Mouse (Mus musculus): Measurements from ENCODE around the gene Gtf2f2. TPM values are rescaled to one million over a fixed set of nuclear protein-coding genes. Genes with fewer than 3 reads are reported as not detected.
"Not testable (repeated sequence)": the region's sequence is repeated elsewhere in the genome, so short reads cannot be mapped to it uniquely, and the experiment has no call there.

Gene Gtf2f2
- total RNA-seq, 4 experiments from 2014 or later = 11.5 to 12.8 (median 11.9) TPM

DNA sequence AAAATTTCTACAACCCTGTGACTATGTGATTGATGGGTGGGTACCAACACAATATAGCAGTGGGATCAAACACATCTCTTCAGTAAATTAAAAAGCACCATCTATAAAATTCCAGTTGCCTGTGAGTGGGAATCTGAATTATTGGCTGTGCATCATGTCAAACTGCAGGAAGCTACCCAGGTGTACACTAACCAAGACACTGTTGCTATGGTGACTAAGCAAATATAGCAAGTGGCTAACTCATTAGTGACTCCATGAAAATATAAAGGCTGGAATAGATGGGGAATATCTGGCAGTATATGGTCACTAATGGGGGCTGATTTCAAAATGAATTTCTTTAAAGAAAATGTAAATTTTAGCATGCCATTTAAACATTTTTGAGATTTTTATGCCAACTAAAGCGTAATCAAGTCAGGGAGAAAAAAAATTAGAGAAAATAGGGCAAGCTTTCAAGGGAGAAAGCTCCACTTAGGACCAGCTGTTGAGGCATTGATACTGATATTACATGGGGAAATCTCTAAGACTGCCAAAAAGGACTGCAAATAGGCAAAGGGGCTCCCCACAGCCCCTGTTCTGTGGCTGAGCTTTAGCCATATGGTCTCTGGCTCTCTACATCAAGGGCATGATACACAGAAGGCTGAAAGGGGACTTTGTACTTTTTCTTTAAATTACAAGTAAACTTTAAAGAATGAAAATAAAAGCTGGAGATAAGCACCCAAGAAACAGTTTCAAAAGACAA, 87.2 kb downstream of the Gtf2f2 start:
- DNase-seq (ENCODE audit: low spot score) = no peak

DNA sequence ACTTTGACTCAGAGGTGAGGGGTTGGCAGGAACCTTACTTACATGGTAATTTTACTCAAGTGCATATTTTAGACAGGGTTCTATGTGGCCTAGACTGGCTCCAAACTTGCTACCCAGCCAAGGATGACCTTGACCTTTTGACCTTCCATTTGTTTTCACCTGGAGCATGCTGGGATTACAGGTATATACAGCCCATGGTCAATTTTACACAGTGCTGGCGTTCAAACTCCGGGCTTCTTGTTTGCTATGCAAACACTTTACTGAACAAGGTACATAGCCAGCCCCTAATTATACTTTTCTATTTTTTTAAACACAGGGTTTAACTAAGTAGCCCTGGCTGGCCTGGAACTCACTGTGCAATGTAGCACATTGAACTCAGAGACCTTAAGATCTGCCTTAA, 98.0 kb downstream of the Gtf2f2 start:
- no peak for DNase-seq (ENCODE audit: low spot score)

DNA sequence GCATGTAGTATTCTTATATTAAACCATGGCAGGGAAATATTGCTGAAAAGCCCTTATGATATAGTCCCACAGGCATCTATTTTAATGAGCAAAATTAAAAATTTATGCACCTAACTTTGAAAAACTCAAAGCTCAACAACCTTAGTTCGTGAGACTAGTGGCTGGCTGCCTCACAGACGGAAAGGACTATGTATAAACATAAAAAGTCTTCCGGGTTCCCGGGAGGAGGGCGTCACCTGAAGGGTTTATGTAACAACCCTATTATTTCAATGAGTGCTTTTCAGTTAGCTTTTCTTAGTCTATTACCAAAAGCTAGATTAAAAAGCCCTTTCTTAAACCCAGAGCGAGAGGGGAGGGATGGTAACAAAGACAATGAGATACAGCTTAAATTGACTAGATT, 98.7 kb downstream of the Gtf2f2 start:
- no peak for DNase-seq (ENCODE audit: low spot score)

DNA sequence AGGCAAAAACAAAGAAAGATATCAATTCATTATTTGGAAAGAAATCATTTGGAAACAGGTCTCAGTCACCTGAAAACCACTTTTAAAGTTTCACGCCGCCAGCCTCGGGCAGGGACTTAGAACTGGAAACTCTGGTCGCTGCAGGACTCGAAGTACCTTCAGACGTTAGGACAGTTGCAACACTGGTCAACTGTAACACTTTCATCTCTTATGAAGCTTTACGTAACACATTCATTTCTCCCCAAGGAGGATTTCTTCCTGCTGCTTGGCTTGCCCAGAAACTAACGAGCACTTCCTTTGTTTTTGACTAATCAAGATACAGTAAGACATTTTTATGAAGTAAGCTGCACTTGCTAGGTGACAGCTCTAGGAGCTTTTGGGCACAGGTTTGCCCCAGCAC, 103.7 kb downstream of the Gtf2f2 start:
- no peak for DNase-seq (ENCODE audit: low spot score)

DNA sequence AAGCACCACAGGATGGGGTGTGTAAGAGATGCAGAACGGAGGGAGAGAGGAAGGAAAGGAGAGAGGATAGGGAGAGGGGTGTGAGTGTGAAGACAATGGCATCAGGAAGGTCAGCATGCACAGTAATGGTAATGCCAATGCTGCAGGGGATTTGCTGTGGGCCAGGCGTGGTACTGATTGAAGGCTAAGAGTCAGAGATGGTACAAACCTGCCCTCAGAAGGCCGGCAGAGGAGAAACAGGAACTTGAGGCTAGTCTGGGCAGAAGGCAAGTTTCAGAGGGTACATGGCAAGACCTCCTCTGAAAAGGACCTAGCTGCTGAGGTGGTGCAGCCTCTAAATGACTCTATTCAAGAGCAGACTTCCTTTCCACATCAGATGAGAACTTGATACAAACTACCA, 105.7 kb downstream of the Gtf2f2 start:
- no peak for DNase-seq (ENCODE audit: low spot score)

DNA sequence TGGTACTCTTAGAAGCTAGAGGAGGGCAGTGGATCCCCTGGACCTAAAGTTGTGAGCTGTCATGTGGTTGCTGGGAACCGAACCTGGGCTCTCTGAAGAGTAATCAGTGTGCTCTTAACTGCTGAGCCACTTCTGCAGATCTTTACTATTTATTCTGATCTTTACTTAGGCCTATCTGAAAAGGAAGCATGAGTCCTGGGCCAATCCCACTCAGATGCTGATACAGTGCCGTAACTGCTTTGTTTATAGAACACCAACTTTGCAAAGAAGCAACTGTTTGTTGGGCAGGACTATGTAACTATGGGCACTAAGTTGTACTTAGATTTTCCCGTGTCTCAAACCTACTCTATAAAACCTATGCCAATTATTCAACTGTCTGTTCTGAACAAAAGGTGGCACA, 107.5 kb downstream of the Gtf2f2 start:
- DNase-seq (ENCODE audit: low spot score) = no peak

DNA sequence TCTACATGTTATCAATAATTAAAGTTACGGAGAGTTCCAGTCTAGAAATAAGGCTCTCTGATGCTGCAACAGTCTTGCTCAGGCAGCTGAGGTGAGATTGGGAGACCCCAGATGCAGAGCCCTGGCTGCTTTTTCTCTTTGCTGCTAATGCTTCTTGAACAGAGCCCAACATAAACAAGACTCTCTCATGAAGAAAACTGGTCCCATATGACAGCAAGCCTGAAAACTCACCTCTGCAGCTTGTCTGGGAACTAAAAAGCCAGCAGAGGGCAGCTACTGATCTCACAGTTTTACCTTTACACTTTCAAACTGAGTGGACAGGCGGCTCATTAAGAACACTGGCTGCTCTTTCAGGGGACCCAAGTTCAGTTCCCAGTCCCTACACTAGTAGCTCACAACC, 108.7 kb downstream of the Gtf2f2 start:
- DNase-seq (ENCODE audit: low spot score) = no peak

DNA sequence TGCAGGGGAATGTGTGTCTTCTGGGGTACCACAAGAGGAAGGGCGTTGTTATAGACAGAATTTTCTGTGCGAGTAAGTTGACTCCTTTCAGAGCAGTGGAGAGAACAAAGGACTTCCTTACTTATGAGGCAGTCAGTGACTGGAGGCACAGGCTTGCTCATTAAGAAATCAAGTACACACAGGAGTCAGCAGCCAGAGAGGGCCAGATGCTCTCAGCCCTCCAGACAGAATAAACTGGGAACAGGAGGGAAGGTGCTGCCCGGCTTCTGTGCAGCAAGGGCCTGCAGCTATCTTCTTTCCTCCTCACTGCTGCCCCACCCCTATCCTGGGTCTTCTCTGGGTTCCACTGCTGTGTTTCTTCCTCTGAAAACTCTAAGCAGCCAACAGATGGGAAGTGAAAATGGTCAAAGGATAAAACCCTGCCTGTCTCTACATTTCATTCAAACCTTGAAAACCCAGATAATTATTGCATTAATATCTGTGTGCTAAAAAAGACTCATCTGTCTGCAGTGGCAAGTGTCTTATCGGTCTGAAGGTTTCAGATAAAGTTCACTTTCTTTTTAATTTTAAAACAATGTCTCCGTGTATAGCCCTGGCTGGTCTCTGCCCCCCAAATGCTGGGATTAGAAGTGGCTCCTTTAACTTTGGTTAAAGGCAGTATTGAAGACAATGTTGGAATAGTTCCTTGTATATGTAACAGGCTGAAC, 109.7 kb downstream of the Gtf2f2 start:
- no peak for DNase-seq (ENCODE audit: low spot score)

DNA sequence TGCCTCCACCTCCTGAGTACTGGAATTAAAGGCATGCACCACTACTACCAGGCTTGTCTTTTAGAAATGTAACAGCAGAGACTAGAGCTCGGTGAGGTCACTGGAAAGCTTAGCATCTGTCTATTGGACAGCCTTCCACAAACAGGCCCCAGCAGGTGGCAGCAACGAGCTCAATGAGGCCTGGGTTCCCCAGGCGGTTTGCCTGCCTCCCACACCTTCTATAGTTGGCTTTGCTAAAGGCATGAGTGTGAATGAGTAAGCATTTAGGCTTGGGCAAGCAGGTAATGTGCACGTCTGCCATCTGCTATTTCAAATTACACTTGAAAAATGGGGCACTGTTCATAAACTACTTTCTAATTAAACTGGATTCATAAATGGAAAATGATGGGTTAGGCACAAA, 111.1 kb downstream of the Gtf2f2 start:
- DNase-seq (ENCODE audit: low spot score) = peak; percentile 77

DNA sequence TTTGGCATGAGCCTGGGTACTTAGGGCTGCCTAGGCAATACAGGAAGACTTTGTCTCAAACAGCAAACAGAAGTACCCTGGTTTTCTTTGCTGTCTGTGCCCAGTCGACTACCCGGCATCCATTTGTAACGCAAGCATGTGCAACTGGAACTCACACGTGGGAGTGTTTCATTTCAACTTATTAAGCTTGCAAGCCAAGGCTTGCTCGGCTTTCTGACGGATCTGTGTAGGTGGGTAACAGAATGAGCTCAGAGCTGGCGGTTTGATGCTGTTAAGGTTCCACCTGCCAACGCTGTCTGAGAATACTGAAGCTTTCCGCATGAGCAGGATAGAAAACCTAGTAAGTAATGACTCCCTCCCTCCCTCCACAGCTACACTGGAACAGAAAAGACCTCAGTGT, 118.5 kb downstream of the Gtf2f2 start:
- no peak for DNase-seq (ENCODE audit: low spot score)

DNA sequence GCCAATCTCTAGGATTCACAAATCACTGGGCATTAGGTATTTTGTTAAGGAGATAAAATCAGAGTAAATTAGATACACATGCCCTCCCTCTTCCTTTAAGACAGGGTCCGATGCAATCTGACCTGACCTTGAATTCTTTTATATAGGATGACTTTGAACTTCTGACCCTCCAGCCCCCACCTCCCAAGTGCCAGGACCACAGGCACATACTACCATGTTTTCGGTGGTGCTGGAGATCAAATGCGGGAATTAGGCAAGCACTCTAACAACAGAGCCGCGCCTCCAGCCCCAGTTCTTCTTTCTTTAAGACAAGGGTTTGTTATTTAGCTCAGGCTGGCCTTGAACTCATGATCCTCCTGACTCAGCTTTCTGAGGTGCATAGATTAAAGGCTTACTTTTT, 126.8 kb downstream of the Gtf2f2 start:
- no peak for DNase-seq (ENCODE audit: low spot score)

DNA sequence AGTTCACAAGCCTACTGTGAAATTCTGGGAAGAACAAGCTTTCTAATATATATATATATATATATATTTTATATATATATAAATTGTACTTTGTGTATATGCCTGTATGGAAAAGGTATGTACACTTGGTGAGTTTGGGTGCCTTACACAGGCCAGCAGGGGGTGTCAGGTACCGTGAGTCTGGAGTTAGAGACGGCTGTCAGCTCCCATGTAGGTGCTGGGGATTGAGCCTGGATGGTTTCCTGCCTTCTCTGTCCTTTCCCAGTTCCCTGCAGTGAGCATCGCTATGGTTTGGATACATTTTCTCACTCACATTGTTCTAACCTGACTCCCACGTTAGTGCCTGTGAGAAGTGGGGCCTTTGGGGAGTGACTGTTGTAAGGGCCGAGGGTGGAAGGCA, 127.3 kb downstream of the Gtf2f2 start:
- DNase-seq (ENCODE audit: low spot score) = no peak

DNA sequence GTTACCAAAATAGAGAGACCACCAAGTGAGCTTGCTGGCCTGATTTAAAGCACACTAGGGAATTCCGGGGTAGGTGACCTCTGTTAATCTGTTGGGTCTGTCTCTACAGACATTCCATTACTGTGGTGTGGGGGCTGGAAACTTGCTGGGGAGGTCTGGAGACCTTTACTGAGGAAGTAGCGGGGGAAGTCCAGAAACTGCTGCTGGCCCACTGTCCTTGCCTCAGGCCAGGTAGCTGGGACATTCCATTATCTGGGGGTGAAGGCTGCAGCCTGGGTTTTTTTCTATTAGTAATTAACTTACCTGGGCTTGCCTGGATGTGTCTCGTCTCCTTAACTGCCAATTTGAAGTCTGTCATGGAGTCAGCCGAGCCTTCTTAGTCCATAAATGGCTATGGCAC, 128.8 kb downstream of the Gtf2f2 start:
- no peak for DNase-seq (ENCODE audit: low spot score)

DNA sequence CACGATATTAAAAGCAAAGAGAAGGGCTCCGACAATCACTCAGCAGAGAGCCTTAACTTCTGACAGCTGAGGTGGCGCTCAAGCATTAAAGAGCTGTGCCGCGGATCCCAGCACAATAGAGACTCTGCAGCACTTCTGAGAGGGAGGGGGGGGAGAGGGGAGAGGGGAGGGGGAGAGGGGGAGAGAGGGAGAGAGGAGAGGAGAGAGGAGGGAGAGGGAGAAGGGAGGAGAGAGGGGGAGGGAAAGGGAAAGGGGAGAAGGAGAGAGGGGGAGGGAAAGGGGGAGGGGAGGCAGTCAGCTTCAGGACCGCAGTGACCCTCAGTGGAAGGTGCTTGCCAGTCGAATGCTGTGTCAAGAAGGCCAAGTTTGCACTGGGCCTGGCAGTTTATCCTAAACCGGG, 131.7 kb downstream of the Gtf2f2 start:
- DNase-seq (ENCODE audit: low spot score) = no peak

DNA sequence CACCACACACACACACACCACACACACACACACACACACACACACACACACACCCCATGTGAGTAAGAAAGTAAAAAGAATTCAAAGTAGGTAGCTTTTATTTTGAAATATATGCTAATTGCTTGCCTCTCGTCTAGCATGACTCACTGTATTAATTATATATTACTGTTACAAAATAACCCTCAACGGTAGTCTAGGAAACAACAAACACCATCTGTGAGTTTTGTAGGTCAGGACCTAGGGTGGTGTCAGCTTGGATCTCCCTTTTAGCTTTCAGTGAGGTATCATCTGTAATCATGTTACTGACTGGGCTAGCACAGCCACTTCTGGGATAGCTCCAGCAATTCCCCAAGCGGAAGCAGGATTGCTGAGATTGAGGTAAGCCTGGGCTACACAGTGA, 133.4 kb downstream of the Gtf2f2 start:
- no peak for DNase-seq (ENCODE audit: low spot score)

DNA sequence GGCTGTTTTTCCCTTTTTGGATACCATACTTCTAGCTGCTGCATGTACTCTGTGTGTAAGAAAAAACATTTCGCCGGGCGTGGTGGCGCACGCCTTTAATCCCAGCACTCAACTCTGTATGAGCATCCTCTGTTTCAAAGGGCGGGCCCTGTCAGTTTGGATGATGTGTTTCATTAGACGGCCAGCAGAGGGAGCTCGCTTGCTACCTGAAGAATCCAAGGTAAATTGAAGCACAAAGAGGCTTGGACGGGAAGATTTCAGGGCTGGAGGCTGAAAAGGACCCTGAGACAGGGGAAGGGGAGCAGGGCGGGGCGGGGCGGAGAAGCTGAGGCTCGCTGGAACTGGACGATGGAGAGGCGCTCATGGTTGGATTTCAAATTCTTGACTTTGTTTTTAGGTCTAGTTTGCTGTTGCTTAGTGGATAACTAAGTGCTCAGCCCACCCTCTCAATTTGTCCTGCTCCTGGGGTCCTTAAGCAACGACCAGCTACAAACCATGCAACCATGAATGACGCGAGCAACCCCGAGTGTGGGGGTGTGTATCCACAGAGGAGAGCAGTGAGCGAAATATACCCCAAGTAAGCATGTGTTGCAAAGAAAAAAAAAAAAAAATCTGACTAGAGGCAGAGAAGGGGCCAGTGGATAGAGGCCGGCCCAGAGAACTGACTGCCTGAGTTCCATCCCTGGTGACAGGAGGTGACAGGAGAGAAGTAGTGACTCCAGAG, 134.2 kb downstream of the Gtf2f2 start:
- peak; percentile 62 for DNase-seq (ENCODE audit: low spot score)

DNA sequence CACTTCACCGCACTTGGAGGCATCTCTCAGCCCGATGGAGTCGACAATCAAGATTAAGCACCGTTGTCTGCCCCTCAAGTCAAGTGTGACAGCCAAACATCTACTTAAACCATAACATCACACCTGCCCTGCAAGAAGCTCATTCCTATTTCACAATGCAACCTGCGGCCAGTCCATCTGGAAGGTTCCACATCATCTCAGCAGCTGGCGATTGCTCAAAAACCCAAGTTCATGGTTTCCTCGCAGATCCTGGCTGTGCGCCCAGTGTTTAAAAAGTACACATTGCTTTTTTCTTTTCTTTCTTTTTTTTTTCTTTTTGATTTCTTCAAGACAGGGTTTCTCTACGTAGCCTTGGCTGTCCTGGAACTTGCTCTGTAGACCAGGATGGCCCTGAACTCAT, 137.1 kb downstream of the Gtf2f2 start:
- no peak for DNase-seq (ENCODE audit: low spot score)

DNA sequence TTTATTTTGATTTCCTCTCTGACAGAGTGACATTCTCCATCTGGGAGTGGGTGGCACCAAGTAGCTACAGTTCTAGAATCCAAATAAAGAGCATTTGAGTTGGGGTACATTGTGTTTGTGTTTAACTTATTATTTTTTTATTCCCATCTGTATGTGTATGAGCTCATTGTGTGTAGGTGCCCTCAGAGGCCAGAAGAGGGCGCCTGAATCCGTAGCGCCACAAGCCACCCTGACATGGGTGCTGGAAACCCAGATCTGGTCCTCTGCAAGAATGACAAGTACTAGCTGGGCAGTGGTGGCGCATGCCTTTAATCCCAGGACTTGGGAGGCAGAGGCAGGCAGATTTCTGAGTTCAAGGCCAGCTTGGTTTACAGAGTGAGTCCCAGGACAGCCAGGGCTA, 138.9 kb downstream of the Gtf2f2 start:
- no peak for DNase-seq (ENCODE audit: low spot score)

DNA sequence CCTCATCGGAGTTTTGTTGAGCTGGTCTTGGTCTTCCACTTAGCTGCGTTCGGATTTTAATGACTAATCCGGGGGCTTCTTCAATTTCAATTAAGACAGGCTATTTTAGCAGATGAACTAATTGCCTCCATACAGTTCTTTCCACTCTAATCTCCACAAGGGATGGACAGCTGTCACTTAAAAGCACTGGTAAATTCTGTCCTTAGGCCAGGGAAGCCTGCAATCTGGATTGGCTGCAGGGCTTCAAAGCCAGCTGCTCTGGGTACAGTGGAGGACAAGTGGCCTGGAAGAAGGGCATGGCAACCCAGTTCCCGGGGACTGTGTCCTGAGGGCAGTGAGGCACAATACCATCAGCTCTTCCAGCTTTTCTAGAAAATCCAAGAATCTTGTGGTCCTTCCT, 139.6 kb downstream of the Gtf2f2 start:
- no peak for DNase-seq (ENCODE audit: low spot score)

DNA sequence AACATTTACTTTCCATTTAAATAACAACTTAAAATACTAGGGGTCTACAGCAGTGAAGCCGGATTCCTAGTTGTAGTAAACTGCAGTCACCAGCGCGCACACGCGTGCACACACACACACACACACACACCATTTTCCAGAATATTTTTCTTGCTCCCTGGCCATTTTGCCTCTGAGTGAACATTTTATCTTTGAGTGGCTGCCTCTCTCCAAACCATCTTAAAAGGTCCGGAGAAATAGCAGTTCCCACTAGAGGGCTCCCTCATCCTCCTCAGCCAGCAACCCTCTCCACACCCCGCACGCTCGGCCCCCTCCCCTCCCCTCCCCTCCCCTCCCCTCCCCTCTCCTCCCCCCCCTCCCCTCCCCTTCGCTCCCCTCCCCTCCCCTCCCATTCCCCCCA, 140.0 kb downstream of the Gtf2f2 start:
- no peak for DNase-seq (ENCODE audit: low spot score)

DNA sequence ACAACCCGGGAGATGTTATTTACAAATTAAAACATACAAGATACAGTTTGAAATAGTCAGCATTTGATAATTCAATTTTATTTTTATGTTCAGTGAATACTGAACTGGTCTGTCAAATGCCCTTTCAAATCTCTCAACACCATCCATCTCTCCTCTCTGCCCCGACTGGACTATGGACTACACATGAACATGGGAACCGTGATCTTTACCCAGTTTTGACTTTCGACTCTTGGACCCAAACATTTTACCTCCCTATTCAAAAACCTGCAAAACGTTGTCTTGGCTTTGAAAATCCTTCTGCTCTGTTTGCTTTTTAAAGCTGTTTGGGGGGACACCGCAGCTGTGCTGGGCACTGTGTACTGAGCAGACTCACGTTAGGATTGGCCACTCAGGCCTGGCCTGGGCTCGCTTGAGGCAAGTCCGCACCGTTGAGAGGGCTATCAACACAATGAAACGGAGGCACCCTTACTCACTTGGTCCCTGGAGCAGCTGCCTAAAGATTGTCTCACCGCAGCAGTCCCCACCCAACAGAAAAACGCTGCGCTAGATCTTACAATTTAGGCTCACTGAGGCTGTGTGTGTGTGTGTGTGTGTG, 140.8 kb downstream of the Gtf2f2 start:
- DNase-seq (ENCODE audit: low spot score) = no peak

DNA sequence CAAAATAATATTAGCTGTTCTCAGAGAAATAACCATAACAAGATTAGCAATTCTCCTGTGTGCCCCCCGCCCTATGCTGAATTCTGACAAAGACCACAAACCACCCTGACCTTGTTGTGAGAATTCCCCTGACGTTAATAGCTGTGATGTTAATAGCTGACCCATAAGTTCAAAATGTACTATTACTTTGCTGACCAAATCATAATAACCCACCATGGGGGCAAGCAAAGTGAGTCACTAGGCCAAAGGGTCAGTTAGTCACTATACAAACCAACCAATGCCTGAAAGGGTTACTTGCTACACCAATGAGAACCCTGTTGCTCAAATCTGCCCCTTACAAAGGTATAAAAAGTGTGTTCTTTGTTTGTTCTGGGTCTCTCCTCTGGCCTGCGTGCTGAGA, 142.6 kb downstream of the Gtf2f2 start:
- not testable (repeated sequence) for DNase-seq (ENCODE audit: low spot score)

All from heart, adult 8-10 months (tissue).